Mouse (Mus musculus) thymus, adult 2 months (tissue): ENCODE measurements around the gene Nfia. TPM values are rescaled to one million over a fixed set of nuclear protein-coding genes. Genes with fewer than 3 reads are reported as not detected.

Source experiments
- DNase-seq: peaks from one replicate; pipeline ENCODE4 v3.0.0; 2021
- H3K27ac ChIP-seq: fragments of 200-500 bp; 2 replicates; pipeline ENCODE4 v1.5.1; 2012; ENCODE audit warnings: low read length, control low read depth; ENCODE audit not compliant: control insufficient read depth, insufficient read depth
- H3K27me3 ChIP-seq: fragments of 200-500 bp; 2 replicates; pipeline ENCODE4 v1.6.1; 2012; ENCODE audit warnings: mild to moderate bottlenecking, low read length, moderate library complexity, mixed read lengths; ENCODE audit not compliant: control insufficient read depth, insufficient read depth
- H3K36me3 ChIP-seq: fragments of 200-500 bp; 2 replicates; pipeline ENCODE4 v1.6.1; 2012; ENCODE audit warnings: mild to moderate bottlenecking, low read length, moderate library complexity; ENCODE audit not compliant: control insufficient read depth, insufficient read depth
- H3K4me1 ChIP-seq: fragments of 200-500 bp; replicated peaks from 2 replicates; pipeline ENCODE4 v1.6.1; 2012; ENCODE audit warnings: low read length; ENCODE audit not compliant: control insufficient read depth, insufficient read depth
- H3K4me3 ChIP-seq: fragments of 200-500 bp; 2 replicates; pipeline ENCODE4 v1.5.1; 2012; ENCODE audit warnings: mild to moderate bottlenecking, low read length, control low read depth, moderate library complexity; ENCODE audit not compliant: control insufficient read depth, insufficient read depth
- CTCF ChIP-seq: fragments of 200-500 bp; IDR thresholded peaks from 2 replicates; pipeline ENCODE4 v1.5.1; 2012; ENCODE audit warnings: mild to moderate bottlenecking, control low read depth, low read length, moderate library complexity, borderline replicate concordance; ENCODE audit not compliant: control insufficient read depth, poor library complexity, insufficient read depth; ENCODE audit errors: extremely low read depth
- POLR2A ChIP-seq: fragments of 200-500 bp; IDR thresholded peaks from 2 replicates; pipeline ENCODE4 v1.6.1; 2012; ENCODE audit warnings: mild to moderate bottlenecking, low read length, control low read depth, moderate library complexity; ENCODE audit not compliant: control insufficient read depth, poor library complexity, insufficient read depth; ENCODE audit errors: extremely low read depth
- WGBS: fragments of 180-500 bp; shearing (Covaris S2); methylation state at CpG from one replicate; pipeline ENCODE4 v1.1.7; 2018; 5-methylcytosine and 5-hydroxymethylcytosine counted together
- polyA plus RNA-seq: library from polyadenylated mRNA; depleted of rRNA; stranded (reverse); fragments of >200 nt; gene quantifications from 2 replicates; pipeline ENCODE4 v1.2.3, GENCODE M21; 2012

Nfia gene
- polyA plus RNA-seq, 1 experiment = 26.4 TPM

- H3K27me3 ChIP-seq = no peaks in the 10 kb centered on the region
- TF ChIP-seq CTCF (no peak), POLR2A (no peak)
- no peak overlapping the region for H3K27ac ChIP-seq
- H3K4me3 ChIP-seq = peak overlapping the region; percentile 71
- 43% methylated on average over 5 of the region's 5 CpGs for WGBS
- H3K4me1 ChIP-seq = peaks cover 12% of the 10 kb centered on the region
- H3K36me3 ChIP-seq = no peaks in the 10 kb centered on the region
- DNase-seq = no peak
Observed at GRCm38 (mm10) chr4:97752276-97753010, 20.1 kb upstream of the Nfia start.

DNA sequence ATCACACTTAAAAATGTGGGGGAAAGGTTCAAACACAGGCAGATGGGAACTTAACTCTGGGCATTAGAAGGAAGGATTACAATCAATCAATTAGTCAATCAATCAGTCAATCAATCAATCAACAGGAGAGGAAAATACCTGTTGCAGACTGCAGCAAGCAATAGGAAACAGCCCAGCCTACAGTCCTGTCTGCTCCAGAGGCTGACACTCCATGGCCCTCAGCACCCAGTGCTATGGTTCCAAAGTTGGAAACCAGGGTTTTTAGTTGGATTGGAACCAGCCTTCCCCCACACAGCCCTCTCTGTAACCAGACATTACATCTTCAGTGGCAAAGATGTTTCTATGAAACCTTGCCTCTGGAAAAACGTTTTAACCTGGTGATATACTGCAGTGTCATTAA, 19.0 kb upstream of the Nfia start:
- no peak for DNase-seq
- TF ChIP-seq POLR2A (no peak), CTCF (no peak)
- no peak overlapping the region for H3K27ac ChIP-seq
- H3K4me3 ChIP-seq = no peak overlapping the region
- WGBS = 80% methylated on average over 1 of the region's 1 CpGs
- peaks cover 12% of the 10 kb centered on the region for H3K4me1 ChIP-seq
- peaks cover 3% of the 10 kb centered on the region for H3K27me3 ChIP-seq
- H3K36me3 ChIP-seq = no peaks in the 10 kb centered on the region

DNA sequence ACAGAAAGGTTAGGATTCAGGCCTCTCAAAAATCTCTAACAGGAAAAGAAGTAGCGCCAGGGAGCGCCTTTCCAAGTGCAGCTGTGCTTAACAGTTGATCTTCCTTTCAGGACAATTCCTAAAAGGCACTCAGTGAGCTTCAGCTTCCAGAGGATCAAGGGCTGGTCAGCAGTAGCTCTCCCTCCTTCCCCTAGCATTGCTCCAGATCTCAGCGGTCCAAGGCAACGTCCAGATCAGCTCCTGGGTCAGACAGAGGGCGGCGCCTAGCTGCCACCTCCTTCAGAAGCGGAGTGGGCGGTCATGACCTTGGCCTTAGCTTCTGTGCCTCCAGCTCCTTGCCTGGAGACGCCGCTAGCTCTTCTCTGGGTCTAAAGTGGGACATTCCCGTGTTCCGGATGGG, 18.3 kb upstream of the Nfia start:
- DNase-seq = no peak
- 93% methylated on average over 12 of the region's 12 CpGs for WGBS
- no peaks in the 10 kb centered on the region for H3K36me3 ChIP-seq
- no peak overlapping the region for H3K4me3 ChIP-seq
- H3K4me1 ChIP-seq = peaks cover 12% of the 10 kb centered on the region
- H3K27me3 ChIP-seq = peaks cover 3% of the 10 kb centered on the region
- TF ChIP-seq POLR2A (no peak), CTCF (no peak)
- no peak overlapping the region for H3K27ac ChIP-seq

GRCm38 (mm10) chr4:97757207-97757977, 15.1 kb upstream of the Nfia start:
- Histone ChIP-seq H3K27me3 (peaks cover 3% of the 10 kb centered on the region), H3K4me1 (peaks cover 8% of the 10 kb centered on the region), H3K27ac (no peak overlapping the region), H3K36me3 (no peaks in the 10 kb centered on the region), H3K4me3 (peak overlapping the region; percentile 66)
- peak; percentile 27 for DNase-seq
- WGBS = 2% methylated on average over 38 of the region's 38 CpGs
- TF ChIP-seq POLR2A (no peak), CTCF (no peak)

GRCm38 (mm10) chr4:97757978-97758461, 14.5 kb upstream of the Nfia start:
- Histone ChIP-seq H3K36me3 (no peaks in the 10 kb centered on the region), H3K4me3 (peak overlapping the region; percentile 66), H3K27me3 (peaks cover 3% of the 10 kb centered on the region), H3K4me1 (peaks cover 4% of the 10 kb centered on the region; the same call in 1 of the 2 replicates), H3K27ac (no peak overlapping the region)
- no peak for TF ChIP-seq CTCF
- TF ChIP-seq POLR2A = no peak
- WGBS = 5% methylated on average over 14 of the region's 14 CpGs
- DNase-seq = no peak

- peaks cover 4% of the 10 kb centered on the region; the same call in 1 of the 2 replicates for H3K4me1 ChIP-seq
- no peak for DNase-seq
- no peak overlapping the region for H3K27ac ChIP-seq
- 97% methylated on average over 3 of the region's 3 CpGs for WGBS
- H3K36me3 ChIP-seq = no peaks in the 10 kb centered on the region
- peaks cover 3% of the 10 kb centered on the region for H3K27me3 ChIP-seq
- H3K4me3 ChIP-seq = no peak overlapping the region
- TF ChIP-seq POLR2A = no peak
- TF ChIP-seq CTCF = no peak
Observed at GRCm38 (mm10) chr4:97758661-97759060, 13.9 kb upstream of the Nfia start.

DNA sequence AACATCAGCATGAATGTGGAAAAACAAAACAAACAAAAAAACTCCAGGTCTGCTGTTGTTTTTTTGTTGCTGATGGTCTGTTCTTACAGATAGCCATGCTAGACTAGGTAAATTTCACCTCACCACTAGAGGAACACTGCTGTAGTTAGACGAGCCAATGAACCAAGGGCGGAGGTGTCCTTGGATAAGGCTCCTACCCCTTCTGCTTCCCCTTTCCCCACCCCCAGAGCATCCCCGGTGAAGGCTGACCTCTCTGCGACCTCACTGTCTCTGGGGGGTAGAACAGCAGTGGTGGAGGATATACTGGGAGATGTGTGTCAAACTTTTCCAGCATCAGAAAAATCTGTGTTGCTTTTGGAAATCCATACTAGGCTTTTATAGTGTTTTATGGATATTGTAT, 7.9 kb upstream of the Nfia start:
- Histone ChIP-seq H3K4me3 (no peak overlapping the region), H3K4me1 (no peaks in the 10 kb centered on the region), H3K27me3 (no peaks in the 10 kb centered on the region), H3K36me3 (no peaks in the 10 kb centered on the region), H3K27ac (no peak overlapping the region)
- TF ChIP-seq CTCF (no peak), POLR2A (no peak)
- DNase-seq = no peak
- 68% methylated on average over 4 of the region's 4 CpGs for WGBS
